Mouse (Mus musculus) layer of hippocampus, adult 9-11 months (tissue): ENCODE results near the gene Tnfaip3.

Experiments
- DNase-seq: peaks from one replicate; pipeline ENCODE4 v3.0.0; 2022

Tnfaip3 gene

DNA sequence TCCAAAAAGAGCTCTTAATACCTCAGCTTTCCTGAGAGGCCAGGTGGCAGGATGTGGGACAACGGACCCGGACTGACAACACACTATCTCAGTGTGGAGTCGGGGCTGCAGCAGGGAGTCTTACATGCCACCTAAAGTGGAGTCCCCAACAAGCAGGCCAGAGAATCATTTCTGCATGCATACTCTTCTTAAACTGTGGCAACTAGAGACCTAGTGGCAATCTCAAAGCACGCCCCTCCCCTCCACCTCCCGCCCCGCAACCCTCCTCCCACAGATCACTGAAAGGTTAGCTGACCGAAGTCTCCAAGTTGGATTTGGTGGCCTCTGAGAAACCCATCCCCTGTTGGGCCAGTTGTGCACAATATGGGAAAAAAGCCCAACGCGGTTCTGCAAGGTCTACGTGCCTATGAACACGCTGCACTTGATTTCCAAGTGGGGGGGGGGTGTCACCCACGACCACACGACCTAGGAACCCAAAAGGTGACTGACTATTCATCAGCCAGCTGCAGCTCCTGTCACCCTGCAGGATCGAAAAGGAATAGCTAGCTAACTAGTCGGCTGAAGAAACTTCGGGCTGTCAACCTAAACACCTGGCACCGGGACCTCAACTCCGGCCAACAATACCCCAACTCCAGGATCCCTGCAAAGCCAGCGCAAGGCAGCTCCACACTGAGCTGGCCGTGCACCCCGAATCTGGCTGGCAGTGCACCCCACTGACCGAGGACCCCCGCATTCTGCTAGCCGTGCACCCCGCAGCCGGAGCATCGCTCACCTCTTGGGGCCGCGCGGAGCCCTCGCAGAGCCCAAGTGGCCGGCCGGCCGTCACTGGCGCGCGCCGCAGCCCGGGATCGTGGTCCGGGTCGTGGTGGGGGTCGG lies 838 bp downstream of the Tnfaip3 start:
- no peak for DNase-seq

DNA sequence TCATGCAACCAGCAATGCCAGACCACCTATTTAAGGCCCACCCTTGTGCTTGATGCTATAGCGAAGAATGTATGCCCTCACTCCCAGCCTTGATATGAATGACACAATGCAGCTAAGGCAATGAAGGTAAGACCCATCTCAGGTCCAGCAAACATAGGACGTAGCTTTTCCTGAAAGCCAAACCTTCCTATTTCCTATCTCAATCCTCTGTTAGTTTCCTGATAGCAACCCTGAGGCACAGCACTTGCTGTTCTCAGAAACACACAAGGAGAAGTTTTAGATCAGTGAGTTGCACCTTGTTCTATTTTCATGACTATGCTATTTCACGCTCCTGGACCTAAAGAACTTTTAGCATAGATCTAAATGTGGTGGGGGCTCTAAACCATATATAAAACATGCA lies 2.1 kb downstream of the Tnfaip3 start:
- no peak for DNase-seq

DNA sequence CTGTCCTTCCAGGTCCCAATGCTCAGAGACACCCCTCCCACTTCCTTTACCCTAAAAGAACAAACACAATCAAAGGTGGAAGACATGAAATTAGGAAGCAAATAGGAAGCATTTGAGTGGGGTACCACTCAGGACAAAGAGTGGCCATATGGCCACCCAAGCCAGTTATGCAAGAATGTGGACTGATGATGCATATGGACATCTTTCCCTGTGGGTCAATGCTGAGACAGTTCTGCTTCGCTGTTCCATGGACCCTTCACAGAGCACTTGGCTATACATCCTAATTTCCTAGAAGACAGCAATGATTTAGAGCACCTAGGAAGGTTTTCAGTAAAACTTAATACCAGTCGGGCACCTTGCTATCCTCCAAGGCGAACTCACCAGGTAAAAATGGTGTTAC lies 2.8 kb downstream of the Tnfaip3 start:
- no peak for DNase-seq

DNA sequence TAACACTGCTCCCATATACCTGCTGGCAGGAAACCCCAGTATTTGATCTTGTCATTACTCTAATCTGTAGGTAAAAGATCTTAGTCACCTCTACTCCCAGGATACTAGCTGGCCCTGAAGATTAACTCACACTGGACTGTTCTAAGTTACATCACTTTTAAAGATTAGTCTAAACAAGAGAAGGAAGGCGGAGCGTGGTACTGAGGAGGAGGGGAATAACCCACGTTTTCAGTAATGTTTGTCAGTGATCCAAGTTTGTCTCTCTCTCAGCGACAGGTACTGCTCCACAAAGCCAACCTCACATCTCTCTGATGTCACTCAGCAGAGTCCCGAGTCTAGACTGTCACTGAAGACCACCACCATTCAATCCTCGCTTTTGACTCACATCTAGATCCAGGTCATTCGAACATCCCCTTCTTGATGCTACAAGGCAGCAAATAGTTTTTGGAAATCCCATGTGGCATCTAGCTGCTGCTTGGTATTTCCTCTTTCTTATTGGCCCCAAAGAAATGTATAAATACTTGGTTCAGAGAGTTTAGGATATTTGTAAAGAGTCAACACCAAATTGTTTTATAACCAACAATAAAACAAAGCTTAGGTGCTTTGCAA lies 3.5 kb downstream of the Tnfaip3 start:
- no peak for DNase-seq

DNA sequence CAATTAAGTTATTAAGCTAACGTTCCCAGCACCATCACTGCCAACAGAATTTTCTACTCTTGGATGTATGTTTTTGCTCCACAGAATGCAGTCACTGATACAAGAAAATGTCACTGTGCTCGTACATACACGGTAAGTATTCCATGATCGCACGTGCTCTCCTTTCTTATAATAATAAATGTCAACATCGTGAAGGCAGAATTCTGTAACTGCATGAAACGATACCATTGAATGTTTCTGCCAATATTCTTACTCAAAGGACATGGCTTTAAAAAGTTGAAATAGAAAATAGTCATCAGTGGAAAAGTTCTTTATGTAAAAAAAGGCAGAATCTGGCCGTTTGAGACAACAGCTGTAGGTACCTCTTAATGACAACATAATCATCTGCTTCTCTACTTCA lies 5.0 kb downstream of the Tnfaip3 start:
- DNase-seq: no peak

DNA sequence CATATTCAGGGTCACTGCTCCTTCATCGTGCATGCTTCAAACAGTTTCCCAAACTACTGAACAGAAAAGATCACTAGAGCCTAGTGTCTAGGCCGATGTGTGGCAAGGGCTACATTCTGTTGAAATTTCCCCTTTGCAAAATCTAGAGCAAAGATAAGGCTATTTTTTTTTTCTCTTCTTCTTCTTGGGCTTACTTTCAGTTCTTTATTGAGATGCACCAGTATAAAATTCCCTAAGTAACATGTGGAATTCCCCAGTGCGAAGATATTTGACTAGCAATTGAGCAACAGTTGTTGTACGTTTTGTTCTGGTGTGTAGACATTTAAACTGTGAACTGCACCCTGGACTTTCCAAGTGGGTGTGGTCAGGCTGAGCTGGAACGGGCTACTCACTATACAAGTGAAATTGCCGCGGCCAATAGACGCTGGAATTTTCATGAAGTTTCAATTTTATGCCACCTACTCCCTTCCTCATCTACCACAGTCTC lies 6.2 kb downstream of the Tnfaip3 start:
- DNase-seq: no peak

DNA sequence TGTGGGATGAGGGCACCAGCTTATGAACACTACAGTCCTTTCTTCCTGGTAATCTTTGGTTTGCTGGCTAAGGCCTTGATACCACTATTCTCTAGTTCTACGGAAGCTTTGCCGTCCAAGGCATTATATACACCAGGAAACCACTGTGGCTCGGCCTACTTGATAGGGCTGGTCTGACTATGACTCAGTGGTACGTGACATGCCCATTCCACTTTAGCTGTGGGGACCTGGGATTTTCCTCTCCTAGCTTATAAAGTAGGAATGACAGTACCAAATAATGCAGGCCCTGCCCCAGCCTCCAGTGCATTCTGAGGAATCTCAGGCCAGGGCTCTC lies 6.9 kb downstream of the Tnfaip3 start:
- DNase-seq: no peak

DNA sequence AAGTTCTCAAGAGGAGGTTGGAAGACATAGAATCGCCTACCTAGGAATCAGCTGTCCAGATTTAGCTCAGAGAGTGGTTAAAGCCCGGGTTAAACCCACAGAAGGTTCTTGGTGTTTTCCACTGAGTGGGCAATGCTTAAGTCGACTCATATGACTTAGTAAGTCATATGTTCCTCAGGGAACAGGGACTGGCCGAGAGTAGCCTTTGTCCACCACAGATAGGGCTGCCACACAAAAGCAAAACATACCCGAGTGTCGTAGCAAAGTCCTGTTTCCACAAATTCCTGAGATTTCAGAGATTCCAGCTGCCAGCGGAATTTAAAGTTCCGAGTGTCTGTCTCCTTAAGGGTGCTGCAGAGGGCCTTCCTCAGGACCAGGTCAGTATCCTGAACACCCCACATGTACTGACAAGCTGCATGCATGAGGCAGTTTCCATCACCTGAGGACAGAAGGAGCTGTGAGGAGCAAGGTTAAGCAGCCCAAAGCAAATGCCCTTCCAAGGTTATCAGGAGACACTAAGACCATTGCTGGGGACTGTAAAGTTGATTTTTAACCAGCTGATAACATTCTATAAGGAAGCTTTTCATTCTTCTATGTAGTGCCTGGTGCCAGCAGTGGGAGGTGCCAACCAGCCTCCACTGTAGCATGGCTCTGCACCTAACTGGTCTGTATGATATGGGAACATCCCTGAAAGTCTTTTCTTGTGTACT lies 7.4 kb downstream of the Tnfaip3 start:
- no peak for DNase-seq

DNA sequence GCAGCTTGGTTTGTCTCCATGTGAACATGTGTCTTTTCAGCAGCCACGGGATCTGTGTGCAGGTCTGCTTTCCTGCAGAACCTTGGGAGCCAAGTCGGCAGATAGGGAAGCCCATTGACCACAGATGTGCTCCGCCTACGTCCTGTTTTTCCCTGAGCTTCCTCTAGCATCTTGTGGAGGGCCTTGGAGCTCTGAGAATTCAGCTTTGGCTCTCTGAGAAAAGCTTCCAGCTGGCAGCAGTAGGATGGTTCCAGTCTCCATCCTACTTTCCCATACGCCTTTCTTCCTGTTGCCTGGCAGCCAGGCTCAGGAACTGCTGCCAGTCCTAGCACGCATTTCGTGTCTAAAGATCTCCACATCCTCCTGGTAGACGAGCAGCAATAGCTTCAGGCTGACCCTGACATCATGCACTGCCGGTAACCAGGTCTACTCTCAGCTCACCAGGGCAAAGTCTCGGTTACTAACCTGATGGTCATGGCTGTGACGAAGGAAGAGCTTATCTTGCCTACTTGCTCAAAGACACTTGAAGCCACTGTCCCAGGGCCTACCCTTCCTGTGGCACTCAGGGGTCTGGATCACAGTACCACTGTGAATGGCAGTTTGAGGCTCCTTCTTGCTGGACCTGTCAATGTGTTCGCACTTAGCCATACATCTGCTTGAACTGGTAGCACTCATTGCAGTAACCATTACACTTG lies 13.2 kb downstream of the Tnfaip3 start:
- peak; percentile 90 for DNase-seq

DNA sequence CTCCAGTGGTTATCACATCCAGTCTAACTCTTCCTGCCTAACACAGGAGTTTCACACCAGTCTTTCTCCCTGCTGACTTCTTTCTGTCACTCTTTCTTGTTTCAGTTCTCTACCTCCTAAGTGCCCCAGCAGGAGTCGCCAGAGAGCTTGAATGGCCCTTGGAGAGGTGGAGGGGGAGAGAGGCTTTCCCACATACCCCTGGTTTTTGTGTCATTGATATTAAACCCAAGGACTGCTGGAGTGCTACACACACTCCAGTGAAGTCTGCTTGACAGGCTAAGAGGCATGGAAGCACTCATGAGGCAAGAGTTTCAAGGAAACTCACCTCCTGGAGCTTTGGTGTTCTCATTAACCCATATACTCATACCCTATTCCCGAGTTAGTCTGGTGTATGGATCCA lies 16.0 kb downstream of the Tnfaip3 start:
- no peak for DNase-seq

DNA sequence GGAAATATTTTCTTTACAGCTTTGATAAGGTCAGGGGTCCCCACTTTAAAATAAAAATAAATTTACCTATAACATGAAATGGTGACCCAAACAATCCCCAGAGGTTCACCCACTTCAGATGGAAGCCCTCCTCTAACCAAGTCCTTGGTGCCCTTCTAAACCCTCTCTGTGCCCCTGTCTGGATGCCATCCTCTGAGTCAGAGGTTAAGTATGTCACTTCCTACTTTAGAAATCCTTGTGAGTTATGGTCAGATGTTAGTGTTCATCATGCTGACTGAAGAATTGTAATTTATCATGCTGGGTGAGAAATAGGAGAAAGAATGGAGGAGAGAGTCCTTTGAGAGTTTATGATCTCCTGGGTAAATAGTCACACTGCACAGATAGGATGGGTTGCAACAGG lies 19.1 kb downstream of the Tnfaip3 start:
- DNase-seq: no peak

DNA sequence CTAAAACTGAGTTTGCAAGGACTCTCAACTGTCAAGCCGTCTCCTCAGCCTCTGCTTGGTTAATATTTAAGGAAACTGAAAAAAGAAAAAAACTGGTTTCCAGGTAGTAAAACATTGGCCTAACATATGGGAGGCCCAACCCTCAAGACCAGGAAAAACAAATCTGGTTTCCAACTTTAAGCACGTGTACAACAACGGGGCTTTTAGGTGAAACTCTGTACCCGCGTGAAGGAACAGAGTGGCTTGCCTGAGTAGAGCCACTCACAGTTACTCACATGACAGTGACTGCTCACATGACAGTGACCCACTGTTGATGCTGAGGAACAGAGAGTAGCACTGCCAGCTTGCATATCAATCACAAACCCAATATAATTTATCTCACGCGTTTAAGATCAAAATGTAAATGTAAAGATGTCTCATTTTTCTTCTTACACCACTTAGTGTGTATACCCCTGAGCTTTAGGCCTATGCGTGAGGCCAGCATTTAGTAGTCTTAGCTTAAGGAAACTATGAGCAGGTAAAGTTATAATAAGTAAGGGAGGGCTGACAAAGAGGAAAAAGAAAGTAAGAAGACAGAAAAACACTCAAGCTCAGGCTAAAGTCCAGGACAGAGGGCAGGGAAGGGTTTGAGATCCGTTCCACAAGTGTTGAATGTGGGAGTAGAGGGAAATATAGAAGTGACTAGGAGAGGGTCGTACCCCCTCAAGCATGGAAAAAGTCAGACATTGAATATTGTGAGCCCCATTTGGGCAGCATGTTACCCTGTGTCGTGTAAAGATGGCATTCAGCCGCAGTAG lies 19.8 kb downstream of the Tnfaip3 start:
- no peak for DNase-seq

DNA sequence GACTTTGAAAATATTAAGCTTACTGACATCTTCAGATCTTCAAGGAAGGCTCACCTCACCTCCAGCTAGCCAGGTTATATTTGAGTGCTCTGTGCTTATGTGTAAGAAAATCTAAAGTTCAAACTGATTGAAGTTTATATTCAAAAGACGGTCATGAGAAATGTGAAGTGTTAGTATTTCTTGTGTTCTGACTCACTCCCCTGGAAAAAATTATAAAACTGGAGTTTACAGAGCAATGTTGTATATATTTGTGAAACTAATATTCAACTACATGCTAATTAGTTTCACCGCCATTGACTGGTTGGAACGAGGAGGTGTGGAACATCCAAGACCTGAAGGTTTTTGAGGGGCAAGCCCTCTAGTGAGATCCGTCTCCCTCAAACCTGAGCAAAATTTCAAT lies 22.5 kb downstream of the Tnfaip3 start:
- no peak for DNase-seq

DNA sequence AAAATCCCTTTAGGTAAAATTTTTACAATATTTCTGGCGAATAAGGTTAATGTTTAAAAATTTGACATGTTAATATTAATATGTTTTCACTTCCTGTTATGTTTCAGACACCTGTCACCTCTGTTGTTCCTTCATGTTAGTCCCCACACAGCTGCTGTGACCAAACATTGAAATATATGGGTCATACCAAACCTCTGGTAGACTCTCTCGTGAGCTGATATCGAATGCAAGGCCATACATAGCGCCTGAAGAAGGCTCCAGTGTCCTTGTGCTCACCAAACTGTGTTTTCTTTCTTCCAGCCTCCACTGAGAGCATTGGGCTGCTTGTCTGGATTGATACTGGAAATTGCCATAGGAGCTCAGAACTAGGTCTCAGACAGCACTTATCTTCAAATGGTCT lies 24.4 kb downstream of the Tnfaip3 start:
- DNase-seq: no peak

DNA sequence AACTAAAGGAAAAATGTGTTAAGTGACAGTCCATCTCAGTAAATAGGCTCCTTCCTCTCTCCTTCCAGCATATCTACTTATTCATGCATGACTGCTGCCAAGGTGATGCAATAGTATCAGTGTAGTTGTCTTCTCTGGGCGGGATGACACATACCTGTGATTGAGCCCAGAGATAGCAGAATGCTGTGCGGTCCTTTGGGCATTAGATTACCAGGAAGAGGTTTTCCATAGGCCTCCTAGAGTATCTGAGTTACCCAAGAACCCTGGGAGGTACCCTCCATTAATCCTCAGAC lies 27.6 kb downstream of the Tnfaip3 start:
- no peak for DNase-seq

DNA sequence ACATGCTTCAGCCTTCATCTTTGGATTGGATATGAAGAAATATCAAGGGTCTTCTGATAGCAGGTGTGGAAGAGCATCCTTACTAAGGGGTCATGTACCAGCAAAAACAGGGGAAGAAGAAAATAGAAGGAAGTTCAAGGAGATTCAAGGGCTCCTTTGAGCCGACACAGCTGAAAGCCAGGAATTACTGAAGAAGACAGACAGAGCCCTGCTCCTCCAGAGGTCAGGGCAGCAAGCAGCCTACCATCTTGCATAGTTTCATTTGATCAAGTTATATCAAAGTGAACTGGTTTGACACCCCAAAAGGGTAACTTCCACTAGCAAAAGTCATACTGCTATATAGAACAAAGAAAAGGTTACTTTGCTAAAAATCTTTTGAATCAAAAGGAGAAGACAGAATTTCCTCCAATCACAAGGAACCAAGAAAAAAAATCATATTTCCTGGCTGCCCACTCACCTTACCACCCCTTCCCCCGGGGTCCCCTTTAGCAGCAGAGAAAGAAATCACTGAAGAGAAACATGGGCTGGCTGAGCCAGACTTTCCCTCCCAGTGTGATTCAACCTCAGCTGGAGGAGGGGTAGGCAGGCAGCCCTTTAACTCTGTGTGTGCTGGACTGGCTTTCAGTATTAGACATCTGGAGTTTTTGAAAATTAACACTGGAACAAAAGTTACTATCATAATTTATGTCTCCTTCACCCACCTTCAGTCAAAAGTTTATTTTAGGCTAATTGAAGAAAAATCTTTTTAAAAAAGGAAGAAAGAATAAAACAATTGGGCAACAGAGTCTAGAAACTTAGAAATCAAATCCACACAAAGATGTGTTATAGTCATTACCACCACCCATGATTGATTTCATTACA lies 28.2 kb downstream of the Tnfaip3 start:
- no peak for DNase-seq

DNA sequence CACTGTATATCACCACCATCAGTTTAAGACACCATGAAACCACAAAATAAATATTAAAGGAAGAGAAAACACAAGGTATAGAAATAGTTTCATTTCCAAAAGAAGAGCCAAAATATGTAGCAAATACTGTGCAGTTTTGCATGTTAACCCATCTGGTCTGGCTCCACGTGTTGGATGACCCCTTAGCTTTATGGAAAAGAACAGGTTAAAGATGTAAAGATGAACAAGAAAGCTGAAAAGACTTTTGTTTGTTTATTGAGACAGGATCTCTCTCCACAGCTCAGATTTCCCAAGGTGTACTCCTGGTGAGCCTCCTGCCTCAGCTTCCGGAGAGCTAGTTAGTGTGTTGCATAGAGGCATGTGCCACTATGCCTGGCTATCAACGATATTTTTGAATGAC lies 29.9 kb downstream of the Tnfaip3 start:
- DNase-seq: no peak

DNA sequence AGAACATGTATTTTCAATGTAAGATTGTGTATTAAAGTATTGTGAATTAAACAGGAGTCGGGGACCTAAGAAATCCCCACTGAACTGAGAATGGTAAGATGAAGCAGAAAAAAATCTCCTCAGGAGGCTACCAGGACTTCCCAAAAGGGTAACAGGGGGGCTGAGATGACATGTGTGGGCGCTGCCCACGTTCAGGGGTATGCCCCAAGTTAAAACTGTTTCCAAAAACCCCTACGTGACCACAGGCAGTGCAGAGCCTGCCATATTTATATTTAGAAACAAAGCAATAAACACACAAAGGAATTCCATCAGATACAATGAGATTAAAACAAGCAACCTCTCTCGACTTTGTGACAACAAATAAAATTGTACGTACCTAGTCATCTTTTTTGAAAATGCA lies 31.9 kb downstream of the Tnfaip3 start:
- no peak for DNase-seq

DNA sequence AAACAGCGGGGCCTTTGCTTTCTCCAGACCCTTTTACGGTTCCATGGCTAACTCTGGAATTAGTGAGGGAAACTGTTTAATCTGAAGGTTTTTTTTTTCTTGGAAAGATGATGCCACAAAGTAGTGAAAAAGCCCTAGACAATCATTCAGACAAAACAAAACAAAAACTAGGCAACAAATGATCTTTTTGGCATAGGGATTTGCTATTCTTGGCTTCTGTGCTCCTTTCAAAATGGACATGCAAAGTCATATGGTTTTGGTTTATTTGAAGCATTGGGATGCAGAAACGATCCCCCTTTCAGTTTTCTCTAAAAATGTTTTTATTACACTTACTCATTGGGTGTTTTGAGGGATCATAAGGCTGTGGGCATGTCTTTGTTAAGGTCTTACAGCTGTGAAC lies 41.0 kb downstream of the Tnfaip3 start:
- no peak for DNase-seq

DNA sequence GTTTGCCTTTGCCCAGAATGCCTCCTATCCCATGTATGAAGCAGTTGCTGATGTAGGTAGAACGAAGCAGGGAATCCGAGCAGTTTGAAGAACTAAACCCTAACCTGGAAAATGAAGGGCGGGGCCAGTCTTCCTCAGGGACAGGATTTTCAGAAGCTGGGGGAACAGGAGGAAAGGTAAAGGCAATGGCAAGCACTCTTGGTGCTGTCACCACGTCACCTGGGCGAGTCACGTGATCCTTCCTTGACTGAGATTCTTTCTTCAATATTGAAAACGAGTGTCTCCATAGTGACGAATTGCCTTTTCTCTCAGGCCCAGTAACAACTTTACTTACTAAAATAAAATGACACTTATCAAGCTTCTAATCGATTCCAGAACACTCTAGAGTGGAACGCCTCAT lies 48.6 kb downstream of the Tnfaip3 start:
- no peak for DNase-seq

DNA sequence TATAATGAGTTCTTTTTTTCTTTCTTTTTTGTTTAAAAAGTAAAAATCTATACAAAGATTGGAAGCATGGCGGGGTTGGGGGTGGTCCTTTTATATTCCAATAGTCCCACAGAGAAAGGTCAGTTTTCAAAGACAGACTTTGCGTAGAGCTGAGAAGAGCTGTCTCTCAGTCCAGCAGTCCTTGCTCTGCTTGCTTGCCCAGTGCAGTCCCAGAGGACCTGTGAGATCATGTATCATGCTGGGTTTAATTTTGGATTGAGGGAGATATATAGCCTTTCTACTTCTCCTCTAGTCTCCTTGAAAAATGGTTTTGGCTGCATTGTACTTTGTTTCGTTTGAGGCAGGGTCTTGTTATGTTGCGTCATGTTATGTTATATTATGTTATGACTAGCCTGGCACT lies 49.9 kb downstream of the Tnfaip3 start:
- DNase-seq: no peak

DNA sequence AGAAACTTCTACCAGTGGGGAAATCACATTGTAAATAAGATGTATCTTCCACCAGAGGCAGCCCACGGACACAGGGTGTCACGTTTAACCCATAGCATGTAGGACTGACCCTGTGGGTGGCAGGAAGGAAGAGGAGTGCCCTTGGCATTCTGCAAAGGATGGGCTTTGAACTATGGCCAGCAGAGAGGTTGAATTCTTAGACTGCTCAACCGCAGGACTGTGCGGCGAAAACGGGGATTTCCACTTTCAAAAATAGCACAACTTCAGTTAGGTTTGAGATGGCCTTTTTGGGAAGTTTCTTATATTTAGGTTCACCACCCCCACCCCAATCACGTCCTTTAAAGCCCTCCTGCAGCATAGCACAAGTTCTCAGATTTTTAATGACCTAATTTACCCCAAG lies 50.6 kb downstream of the Tnfaip3 start:
- DNase-seq: no peak
